Mouse (Mus musculus) neural tube, embryonic 14.5 days (tissue): ENCODE data around the gene Etfb. TPM values are rescaled to one million over a fixed set of nuclear protein-coding genes. Genes with fewer than 3 reads are reported as not detected.

Source experiments
- ATAC-seq: fragments of 200-750 bp; cut with Nextera tagmentation; 2 replicates; pipeline ENCODE4 v1.8.0; 2017; ENCODE audit warnings: low read depth, mild to moderate bottlenecking, moderate TSS enrichment, moderate library complexity
- H3K27ac ChIP-seq: fragments of 300-500 bp; sonication (generic); 2 replicates; pipeline ENCODE4 v1.5.1; 2014; ENCODE audit warnings: low read depth, mild to moderate bottlenecking, control low read depth, low read length, moderate library complexity, mixed read lengths
- H3K27me3 ChIP-seq: fragments of 300-500 bp; sonication (generic); 2 replicates; pipeline ENCODE4 v1.6.1; 2014; ENCODE audit warnings: low read length; ENCODE audit not compliant: control insufficient read depth, insufficient read depth
- H3K36me3 ChIP-seq: fragments of 300-500 bp; sonication (generic); 2 replicates; pipeline ENCODE4 v1.6.1; 2014; ENCODE audit warnings: low read length, mixed read lengths; ENCODE audit not compliant: control insufficient read depth, insufficient read depth
- H3K4me1 ChIP-seq: fragments of 300-500 bp; sonication (generic); 2 replicates; pipeline ENCODE4 v1.6.1; 2014; ENCODE audit warnings: low read length; ENCODE audit not compliant: control insufficient read depth, insufficient read depth
- H3K4me2 ChIP-seq: fragments of 300-500 bp; sonication (generic); 2 replicates; pipeline ENCODE4 v1.6.1; 2014; ENCODE audit warnings: mild to moderate bottlenecking, low read depth, low read length, control low read depth
- H3K4me3 ChIP-seq: fragments of 300-500 bp; sonication (generic); 2 replicates; pipeline ENCODE4 v1.5.1; 2014; ENCODE audit warnings: low read depth, low read length, control low read depth, mixed read lengths
- H3K9ac ChIP-seq: fragments of 300-500 bp; sonication (generic); replicated peaks from 2 replicates; pipeline ENCODE4 v1.6.1; 2014; ENCODE audit warnings: low read depth, mild to moderate bottlenecking, control low read depth, low read length, mixed read lengths
- H3K9me3 ChIP-seq: fragments of 300-500 bp; sonication (generic); 2 replicates; pipeline ENCODE4 v1.6.1; 2016; ENCODE audit warnings: low read length; ENCODE audit not compliant: control insufficient read depth
- WGBS: fragments of 180-500 bp; shearing (Covaris S2); extraction: QIAGEN DNeasy Blood & Tissue Kit; methylation state at CpG from one replicate; pipeline ENCODE4 v1.1.7; 2014; 5-methylcytosine and 5-hydroxymethylcytosine counted together
- polyA plus RNA-seq: library from polyadenylated mRNA; unstranded; fragments of >200 nt; fragmentation: Nextera tagmentation; extraction: Ambion mirVana; gene quantifications from 2 replicates; pipeline ENCODE4 v1.2.1, GENCODE M21; 2014

Gene Etfb
- polyA plus RNA-seq, 1 experiment from 2014 or later = 107 TPM

DNA sequence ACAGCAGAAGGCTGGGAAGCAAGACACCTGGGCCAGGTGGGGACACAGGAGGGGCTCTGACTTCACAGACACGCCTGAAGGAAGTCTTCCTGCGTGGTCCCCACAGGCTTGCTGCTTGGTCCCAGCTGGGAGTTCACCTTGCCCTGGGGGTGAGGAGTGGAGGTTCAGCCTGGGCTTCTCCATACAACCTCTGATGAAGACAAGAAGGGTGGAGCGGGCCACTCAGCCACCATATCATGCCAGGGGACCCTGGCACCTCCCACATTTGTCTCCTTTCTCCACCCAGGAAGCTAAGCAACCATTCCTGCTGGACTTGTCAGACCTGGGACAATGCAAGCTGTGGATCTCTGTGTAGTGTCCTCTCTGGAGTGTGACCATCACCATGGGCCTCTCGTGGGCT is 19.0 kb downstream of the Etfb start, which contains the start of gene Vsig10l:
TSS of gene Vsig10l (plus strand) at position 301 of the 400 bp plus-strand sequence.
- WGBS = 73% methylated on average over 4 of the region's 4 CpGs
- H3K9me3 ChIP-seq = no peaks in the 10 kb centered on the region
- 0 out of 2 replicates have a peak, but pooled peaks cover 3% of the 10 kb centered on the region for H3K4me1 ChIP-seq
- H3K4me3 ChIP-seq = no peak within 1 kb of the TSS
- peaks cover 4% of the 10 kb centered on the region; the same call in 1 of the 2 replicates for H3K27me3 ChIP-seq
- no peak within 1 kb of the TSS for H3K4me2 ChIP-seq
- H3K9ac ChIP-seq = no peak within 1 kb of the TSS
- no peak for ATAC-seq
- H3K27ac ChIP-seq = no peak within 1 kb of the TSS
- H3K36me3 ChIP-seq = no peaks in the 10 kb centered on the region

GRCm38 (mm10) chr7:43463976-43464375 is 20.1 kb downstream of the Etfb start:
- Histone ChIP-seq H3K9me3 (no peaks in the 10 kb centered on the region), H3K4me2 (no peak overlapping the region), H3K4me3 (no peak overlapping the region), H3K36me3 (no peaks in the 10 kb centered on the region), H3K9ac (no peak overlapping the region), H3K4me1 (0 out of 2 replicates have a peak, but pooled peaks cover 3% of the 10 kb centered on the region), H3K27me3 (peaks cover 4% of the 10 kb centered on the region; the same call in 1 of the 2 replicates), H3K27ac (no peak overlapping the region)
- WGBS = 87% methylated on average over 7 of the region's 7 CpGs
- ATAC-seq = no peak

DNA sequence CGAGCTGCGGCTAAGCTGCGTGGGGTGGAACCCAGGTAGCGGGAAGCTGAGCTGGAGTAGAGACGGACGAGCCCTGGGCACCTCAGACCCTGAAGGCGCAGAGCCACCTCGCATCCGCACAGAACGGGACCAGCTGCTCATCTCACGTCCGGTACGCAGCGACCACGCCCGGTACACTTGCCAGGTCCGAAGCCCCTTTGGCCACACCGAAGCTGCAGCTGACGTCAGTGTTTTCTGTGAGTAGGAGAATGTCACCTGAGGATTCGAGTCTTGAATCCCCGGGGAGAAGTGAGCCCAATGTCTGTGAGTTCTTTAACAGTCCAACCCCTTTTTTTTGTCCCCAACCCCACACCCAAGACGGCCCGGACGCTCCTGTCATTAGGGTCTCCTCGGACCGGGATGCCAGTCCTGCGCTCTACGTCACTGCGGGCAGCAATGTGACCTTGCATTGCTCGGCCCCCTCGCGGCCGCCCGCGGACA is 21.0 kb downstream of the Etfb start:
- 0 out of 2 replicates have a peak, but pooled peaks cover 3% of the 10 kb centered on the region for H3K4me1 ChIP-seq
- H3K9ac ChIP-seq = peak overlapping the region; percentile 62
- 8% methylated on average over 35 of the region's 35 CpGs for WGBS
- no peaks in the 10 kb centered on the region for H3K36me3 ChIP-seq
- H3K9me3 ChIP-seq = no peaks in the 10 kb centered on the region
- peak overlapping the region; percentile 75 for H3K4me2 ChIP-seq
- 0 out of 2 replicates have a peak overlapping the region, but pooled peaks have one; percentile 22 for H3K27ac ChIP-seq
- H3K27me3 ChIP-seq = peaks cover 4% of the 10 kb centered on the region; the same call in 1 of the 2 replicates
- ATAC-seq = peak; percentile 73
- H3K4me3 ChIP-seq = peak overlapping the region; percentile 37

GRCm38 (mm10) chr7:43465344-43466098 is 21.6 kb downstream of the Etfb start:
- Histone ChIP-seq H3K27ac (peak overlapping the region; percentile 22; the same call in 1 of the 2 replicates), H3K9me3 (no peaks in the 10 kb centered on the region), H3K9ac (peak overlapping the region; percentile 62), H3K4me1 (0 out of 2 replicates have a peak, but pooled peaks cover 3% of the 10 kb centered on the region), H3K4me2 (peak overlapping the region; percentile 75), H3K4me3 (peak overlapping the region; percentile 37), H3K27me3 (peaks cover 4% of the 10 kb centered on the region; the same call in 1 of the 2 replicates), H3K36me3 (no peaks in the 10 kb centered on the region)
- 1% methylated on average over 33 of the region's 33 CpGs for WGBS
- peak; percentile 80 for ATAC-seq

DNA sequence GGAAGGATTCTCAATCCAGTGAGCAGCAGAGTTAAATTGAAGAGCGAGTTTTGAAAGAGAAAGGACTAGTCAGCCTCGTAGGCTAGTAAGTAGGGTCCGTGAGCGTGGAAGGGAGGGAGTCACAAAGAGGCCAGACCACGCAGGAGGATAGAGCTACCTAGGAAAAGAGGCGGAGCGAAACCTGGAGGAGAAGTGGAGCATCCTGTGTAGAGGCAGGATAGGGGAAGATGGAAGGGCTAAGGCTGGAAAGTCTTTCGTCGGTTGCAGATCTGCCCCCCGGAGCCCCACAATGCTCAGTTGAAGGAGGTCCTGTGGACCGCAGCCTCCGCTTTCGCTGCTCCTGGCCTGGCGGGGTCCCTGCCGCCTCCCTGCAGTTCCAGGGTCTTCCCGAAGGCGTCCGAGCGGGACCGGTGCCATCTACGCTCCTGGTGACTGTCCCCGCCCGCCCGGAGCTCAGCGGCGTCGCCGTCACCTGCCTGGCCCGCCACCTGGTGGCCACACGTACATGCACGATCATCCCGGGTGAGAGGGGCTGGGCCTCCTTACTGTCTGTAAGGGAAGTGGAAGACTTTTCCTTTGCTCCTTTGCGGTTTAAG is 22.3 kb downstream of the Etfb start:
- Histone ChIP-seq H3K27ac (no peak overlapping the region), H3K4me2 (peak overlapping the region; percentile 75), H3K9ac (peak overlapping the region; percentile 47), H3K36me3 (no peaks in the 10 kb centered on the region), H3K4me1 (0 out of 2 replicates have a peak, but pooled peaks cover 3% of the 10 kb centered on the region), H3K4me3 (peak overlapping the region; percentile 37), H3K27me3 (peaks cover 4% of the 10 kb centered on the region; the same call in 1 of the 2 replicates), H3K9me3 (no peaks in the 10 kb centered on the region)
- peak; percentile 74 for ATAC-seq
- 1% methylated on average over 33 of the region's 33 CpGs for WGBS

DNA sequence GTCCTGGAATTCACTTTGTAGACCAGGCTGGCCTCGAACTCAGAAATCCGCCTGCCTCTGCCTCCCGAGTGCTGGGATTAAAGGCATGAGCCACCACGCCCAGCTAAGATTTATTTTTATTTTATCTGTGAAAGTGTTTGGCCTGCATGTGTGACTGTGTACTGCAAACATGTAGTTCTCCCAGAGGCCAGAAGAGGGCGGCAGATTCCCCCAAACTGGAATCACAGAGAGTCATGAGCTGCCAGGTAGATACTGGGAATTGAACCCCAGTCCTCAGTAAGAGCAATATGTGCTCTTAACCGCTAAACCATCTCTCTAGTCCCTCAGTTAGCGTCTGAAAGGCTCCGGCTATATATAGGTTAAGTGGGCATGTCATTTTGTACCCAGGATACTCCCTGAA is 26.5 kb downstream of the Etfb start:
- H3K4me3 ChIP-seq = no peak overlapping the region
- H3K9me3 ChIP-seq = no peaks in the 10 kb centered on the region
- no peak overlapping the region for H3K9ac ChIP-seq
- H3K4me1 ChIP-seq = 0 out of 2 replicates have a peak, but pooled peaks cover 3% of the 10 kb centered on the region
- H3K36me3 ChIP-seq = peaks cover 6% of the 10 kb centered on the region; the same call in 1 of the 2 replicates
- H3K27ac ChIP-seq = no peak overlapping the region
- ATAC-seq = no peak
- H3K27me3 ChIP-seq = no peaks in the 10 kb centered on the region
- 40% methylated on average over 8 of the region's 8 CpGs for WGBS
- no peak overlapping the region for H3K4me2 ChIP-seq

DNA sequence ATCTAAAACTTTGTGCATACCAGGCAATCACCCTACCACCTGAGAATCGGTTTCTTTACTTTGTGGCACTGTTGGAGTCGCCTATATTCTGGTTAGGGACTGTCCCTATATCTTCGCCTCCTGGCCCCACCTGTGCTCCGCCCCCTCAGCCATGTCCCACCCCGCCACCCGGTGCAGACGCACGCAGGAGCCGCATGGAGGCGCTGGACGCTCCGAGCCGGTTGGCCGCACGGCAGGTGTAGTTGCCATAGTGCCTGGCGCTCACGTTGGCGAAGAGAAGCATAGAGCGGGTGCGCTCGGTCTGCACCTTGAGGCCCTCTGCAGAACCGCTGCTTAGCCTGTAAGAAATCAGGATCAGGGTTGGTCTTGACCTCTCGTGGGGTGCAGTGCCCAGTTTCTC is 31.8 kb downstream of the Etfb start:
- Histone ChIP-seq H3K4me3 (no peak overlapping the region), H3K27me3 (peaks cover 27% of the 10 kb centered on the region), H3K27ac (no peak overlapping the region), H3K36me3 (peaks cover 6% of the 10 kb centered on the region), H3K9me3 (no peaks in the 10 kb centered on the region), H3K4me2 (no peak overlapping the region), H3K4me1 (no peaks in the 10 kb centered on the region), H3K9ac (no peak overlapping the region)
- ATAC-seq = peak; percentile 6; the same call in 1 of the 2 replicates
- WGBS = 10% methylated on average over 23 of the region's 23 CpGs

DNA sequence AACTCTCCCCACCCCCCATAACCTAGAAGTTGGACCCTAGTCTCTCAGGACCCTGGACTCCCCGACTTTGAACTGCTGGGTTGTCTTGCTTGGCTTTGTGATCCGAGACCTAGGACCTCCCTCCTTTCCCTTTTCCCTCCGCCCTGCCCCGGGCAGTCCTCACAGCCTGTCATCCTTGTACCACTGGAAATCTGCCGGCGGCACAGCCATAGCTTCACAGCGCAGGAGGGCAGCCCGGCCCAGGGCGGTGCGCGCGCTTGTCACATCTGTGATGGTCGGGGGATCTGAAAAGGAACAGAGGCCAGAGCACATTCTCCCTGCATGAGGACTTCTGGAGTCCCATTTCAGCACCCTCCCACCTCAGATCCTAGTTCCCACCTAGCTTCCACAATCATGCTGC is 32.5 kb downstream of the Etfb start:
- H3K27me3 ChIP-seq = peaks cover 27% of the 10 kb centered on the region
- no peak overlapping the region for H3K4me3 ChIP-seq
- WGBS = 7% methylated on average over 13 of the region's 13 CpGs
- no peak for ATAC-seq
- H3K9ac ChIP-seq = no peak overlapping the region
- no peak overlapping the region for H3K27ac ChIP-seq
- peaks cover 6% of the 10 kb centered on the region for H3K36me3 ChIP-seq
- no peak overlapping the region for H3K4me2 ChIP-seq
- H3K4me1 ChIP-seq = no peaks in the 10 kb centered on the region
- no peaks in the 10 kb centered on the region for H3K9me3 ChIP-seq

DNA sequence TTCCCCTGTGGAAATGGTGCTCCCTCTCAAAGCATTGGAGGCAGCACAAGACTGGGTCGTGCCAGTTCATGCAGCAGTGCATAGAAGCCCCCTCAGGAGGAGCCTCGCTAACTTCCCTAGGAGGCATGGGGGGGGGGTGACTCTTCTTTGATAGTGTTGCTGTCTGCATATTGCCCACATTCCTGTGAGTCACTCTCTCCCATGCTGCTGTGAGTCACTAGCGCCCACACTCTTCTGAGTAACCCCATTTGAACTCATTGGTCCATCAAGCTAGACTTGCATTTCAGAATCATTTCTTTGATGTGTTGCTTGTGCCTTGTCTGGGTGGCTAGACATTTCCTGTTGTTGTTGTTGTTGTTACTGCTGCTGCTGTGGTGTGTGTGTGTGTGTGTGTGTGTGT is 37.3 kb downstream of the Etfb start:
- Histone ChIP-seq H3K9me3 (no peaks in the 10 kb centered on the region), H3K4me3 (no peak overlapping the region), H3K4me2 (no peak overlapping the region), H3K27ac (no peak overlapping the region), H3K27me3 (peaks cover 21% of the 10 kb centered on the region), H3K4me1 (peaks cover 6% of the 10 kb centered on the region; the same call in 1 of the 2 replicates), H3K36me3 (no peaks in the 10 kb centered on the region), H3K9ac (no peak overlapping the region)
- ATAC-seq = no peak
- WGBS = 75% methylated on average over 3 of the region's 3 CpGs
